Mouse (Mus musculus) stomach, postnatal 0 days (tissue): ENCODE measurements at regions not wholly inside any gene's neighbourhood (a gene's known extent, or its start where the extent isn't known, plus 50 kb on each side); places are given as distances from the start of the nearest gene placed in this dataset.

ENCODE experiments used
- ATAC-seq: fragments of 200-750 bp; cut with Nextera tagmentation; 2 replicates; pipeline ENCODE4 v1.8.0; 2017; ENCODE audit not compliant: low FRiP score, low TSS enrichment
- DNase-seq: peaks from one replicate; pipeline ENCODE4 v3.0.0-alpha.2; 2016; ENCODE audit warnings: low spot score
- H3K27ac ChIP-seq: fragments of 300-500 bp; sonication (generic); replicated peaks from 2 replicates; pipeline ENCODE4 v1.5.1; 2014; ENCODE audit warnings: mild to moderate bottlenecking, control low read depth
- H3K27me3 ChIP-seq: fragments of 300-500 bp; sonication (generic); 2 replicates; pipeline ENCODE4 v1.6.1; 2014; ENCODE audit warnings: low read length; ENCODE audit not compliant: control insufficient read depth, insufficient read depth
- H3K36me3 ChIP-seq: fragments of 300-500 bp; sonication (generic); 2 replicates; pipeline ENCODE4 v1.6.1; 2014; ENCODE audit warnings: low read length, mixed read lengths; ENCODE audit not compliant: control insufficient read depth, insufficient read depth
- H3K4me1 ChIP-seq: fragments of 300-500 bp; sonication (generic); replicated peaks from 2 replicates; pipeline ENCODE4 v1.6.1; 2014; ENCODE audit warnings: antibody characterized with exemption; ENCODE audit not compliant: control insufficient read depth, insufficient read depth
- H3K4me2 ChIP-seq: fragments of 300-500 bp; sonication (generic); replicated peaks from 2 replicates; pipeline ENCODE4 v1.6.1; 2014; ENCODE audit warnings: low read depth, mild to moderate bottlenecking, control low read depth, moderate library complexity
- H3K4me3 ChIP-seq: fragments of 300-500 bp; sonication (generic); 2 replicates; pipeline ENCODE4 v1.5.1; 2014; ENCODE audit warnings: low read depth, low read length, control low read depth
- H3K9ac ChIP-seq: fragments of 300-500 bp; sonication (generic); 2 replicates; pipeline ENCODE4 v1.6.1; 2014; ENCODE audit warnings: mild to moderate bottlenecking, low read length, control low read depth, mixed read lengths
- H3K9me3 ChIP-seq: fragments of 300-500 bp; sonication (generic); 2 replicates; pipeline ENCODE4 v1.6.1; 2016; ENCODE audit warnings: low read length; ENCODE audit not compliant: control insufficient read depth
- CTCF ChIP-seq: IDR thresholded peaks from 2 replicates; pipeline ENCODE4 v1.5.1; 2016; ENCODE audit warnings: antibody characterized with exemption, low read depth, mild to moderate bottlenecking, moderate library complexity
- EP300 ChIP-seq: optimal IDR thresholded peaks from 2 replicates; pipeline ENCODE3; 2016; ENCODE audit warnings: antibody characterized with exemption
- WGBS: fragments of 180-500 bp; shearing (Covaris S2); extraction: QIAGEN DNeasy Blood & Tissue Kit; methylation state at CpG from one replicate; pipeline ENCODE4 v1.1.7; 2014; 5-methylcytosine and 5-hydroxymethylcytosine counted together

- no peaks in the 10 kb centered on the region for H3K27me3 ChIP-seq
- H3K27ac ChIP-seq: no peak overlapping the region
- H3K9me3 ChIP-seq: no peaks in the 10 kb centered on the region
- ATAC-seq: no peak
- H3K4me1 ChIP-seq: no peaks in the 10 kb centered on the region
- 65% methylated on average over 10 of the region's 10 CpGs for WGBS
- no peak overlapping the region for H3K9ac ChIP-seq
- no peak overlapping the region for H3K4me2 ChIP-seq
- H3K36me3 ChIP-seq: no peaks in the 10 kb centered on the region
- no peak overlapping the region for H3K4me3 ChIP-seq
- TF ChIP-seq EP300 (no peak), CTCF (no peak)
- no peak for DNase-seq
Measured at GRCm38 (mm10) chr3:50569565-50569964, 126.2 kb upstream of the Slc7a11 start.

- Histone ChIP-seq H3K36me3 (no peaks in the 10 kb centered on the region), H3K4me1 (no peaks in the 10 kb centered on the region), H3K27me3 (no peaks in the 10 kb centered on the region), H3K9ac (no peak overlapping the region), H3K4me3 (no peak overlapping the region), H3K4me2 (no peak overlapping the region), H3K9me3 (no peaks in the 10 kb centered on the region), H3K27ac (no peak overlapping the region)
- TF ChIP-seq EP300: no peak
- TF ChIP-seq CTCF: no peak
- WGBS: 27% methylated on average over 1 of the region's 1 CpGs
- ATAC-seq (peak; percentile 88), DNase-seq (no peak)
Measured at GRCm38 (mm10) chr3:50554150-50554549, 110.7 kb upstream of the Slc7a11 start.

DNA sequence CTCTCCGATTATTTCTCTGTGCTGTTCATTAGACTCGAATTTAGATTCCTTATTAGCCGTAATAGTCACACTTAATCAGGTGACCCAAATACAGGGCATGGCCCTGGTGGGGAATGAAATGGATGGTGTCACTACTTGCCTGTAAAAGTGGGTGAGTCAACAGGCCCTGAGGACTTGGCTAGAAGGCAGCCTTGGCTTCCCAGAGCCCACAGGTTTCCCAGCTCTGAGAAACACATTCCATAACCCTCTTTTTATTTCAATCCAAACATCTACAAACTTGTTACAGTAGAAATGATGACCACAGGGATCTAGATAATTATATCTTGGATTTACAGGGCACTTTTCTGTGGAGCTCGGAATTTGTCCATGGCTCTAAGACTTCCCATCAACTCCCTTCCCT lies 105.2 kb upstream of the Slc7a11 start:
- Histone ChIP-seq H3K27ac (no peak overlapping the region), H3K4me3 (no peak overlapping the region), H3K4me1 (no peaks in the 10 kb centered on the region), H3K36me3 (no peaks in the 10 kb centered on the region), H3K9ac (no peak overlapping the region), H3K4me2 (no peak overlapping the region), H3K27me3 (no peaks in the 10 kb centered on the region), H3K9me3 (no peaks in the 10 kb centered on the region)
- DNase-seq (no peak), ATAC-seq (no peak)
- WGBS: 84% methylated on average over 4 of the region's 4 CpGs
- TF ChIP-seq CTCF: no peak
- TF ChIP-seq EP300: no peak

- WGBS: 65% methylated on average over 2 of the region's 2 CpGs
- no peak for ATAC-seq
- H3K9ac ChIP-seq: no peak overlapping the region
- no peak overlapping the region for H3K27ac ChIP-seq
- no peaks in the 10 kb centered on the region for H3K9me3 ChIP-seq
- H3K4me3 ChIP-seq: no peak overlapping the region
- no peak overlapping the region for H3K4me2 ChIP-seq
- no peaks in the 10 kb centered on the region for H3K36me3 ChIP-seq
- no peak for DNase-seq
- TF ChIP-seq EP300 (no peak), CTCF (no peak)
- H3K27me3 ChIP-seq: no peaks in the 10 kb centered on the region
- H3K4me1 ChIP-seq: no peaks in the 10 kb centered on the region
Measured at GRCm38 (mm10) chr3:50530654-50531053, 87.2 kb upstream of the Slc7a11 start.

- 52% methylated on average over 1 of the region's 1 CpGs for WGBS
Measured at GRCm38 (mm10) chr3:50524006-50524405, 80.6 kb upstream of the Slc7a11 start.

GRCm38 (mm10) chr3:50507211-50507610 lies 63.8 kb upstream of the Slc7a11 start:
- no peaks in the 10 kb centered on the region for H3K4me1 ChIP-seq
- no peak overlapping the region for H3K27ac ChIP-seq
- H3K4me3 ChIP-seq: no peak overlapping the region
- DNase-seq: no peak
- H3K9me3 ChIP-seq: no peaks in the 10 kb centered on the region
- WGBS: 97% methylated on average over 2 of the region's 2 CpGs
- no peak for ATAC-seq
- no peak overlapping the region for H3K9ac ChIP-seq
- no peak for TF ChIP-seq EP300
- TF ChIP-seq CTCF: no peak
- no peaks in the 10 kb centered on the region for H3K36me3 ChIP-seq
- no peak overlapping the region for H3K4me2 ChIP-seq
- H3K27me3 ChIP-seq: no peaks in the 10 kb centered on the region

More at GRCm38 (mm10) chr3:50524006-50524405, 80.6 kb upstream of the Slc7a11 start:
- DNase-seq (peak; percentile 20), ATAC-seq (peak; percentile 86)
- Histone ChIP-seq H3K4me3 (no peak overlapping the region), H3K4me2 (no peak overlapping the region), H3K27ac (no peak overlapping the region), H3K9ac (no peak overlapping the region), H3K9me3 (no peaks in the 10 kb centered on the region), H3K4me1 (no peaks in the 10 kb centered on the region), H3K27me3 (no peaks in the 10 kb centered on the region), H3K36me3 (no peaks in the 10 kb centered on the region)
- TF ChIP-seq CTCF: no peak
- no peak for TF ChIP-seq EP300
